Mouse (Mus musculus) heart, adult 11 months (tissue): ENCODE measurements at regions not wholly inside any gene's neighbourhood (a gene's known extent, or its start where the extent isn't known, plus 50 kb on each side); places are given as distances from the start of the nearest gene placed in this dataset.
A peak's percentile ranks its signal among the peaks of the same experiment; 100 is the strongest.

Source experiments
- DNase-seq: peaks from one replicate; pipeline ENCODE4 v3.0.0; 2022

DNA sequence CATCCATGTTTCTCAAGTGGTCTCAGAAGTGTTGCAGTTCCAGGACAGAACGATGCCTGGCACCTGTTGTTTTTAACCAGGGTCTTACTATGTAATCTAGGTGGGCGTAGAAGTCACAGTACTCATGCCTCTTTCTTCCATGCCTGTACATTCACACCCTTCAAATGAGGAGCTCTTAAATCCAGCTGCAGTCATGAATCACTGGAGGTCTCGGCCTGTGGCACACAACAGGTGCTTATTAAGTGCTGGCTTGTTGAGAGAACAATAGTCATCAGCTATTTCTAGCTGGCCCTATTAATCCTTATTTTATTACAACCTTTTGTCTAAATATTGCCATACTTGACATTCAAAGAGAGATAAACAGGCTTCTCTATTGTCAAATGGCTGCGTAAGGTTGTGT is 157.8 kb downstream of the Ube2e3 start:
- no peak for DNase-seq

DNA sequence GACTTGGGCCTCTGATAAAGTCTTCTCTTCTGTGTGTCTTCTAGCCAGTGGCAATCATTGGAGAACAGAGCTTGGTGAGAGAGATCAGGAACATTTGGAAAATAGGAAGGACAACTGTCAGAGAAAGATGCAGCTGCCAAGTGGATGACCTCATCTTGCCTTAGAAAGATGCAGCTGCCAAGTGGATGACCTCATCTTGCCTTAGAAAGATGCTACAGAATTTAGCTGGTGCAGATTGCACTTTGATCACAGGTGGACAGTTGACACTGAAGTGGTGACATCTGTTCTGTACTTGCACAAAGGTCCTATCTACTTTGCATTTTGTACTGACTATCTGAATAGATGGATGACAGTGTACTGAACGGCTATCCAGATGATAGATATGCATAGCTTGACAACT is 163.1 kb downstream of the Ube2e3 start:
- no peak for DNase-seq

DNA sequence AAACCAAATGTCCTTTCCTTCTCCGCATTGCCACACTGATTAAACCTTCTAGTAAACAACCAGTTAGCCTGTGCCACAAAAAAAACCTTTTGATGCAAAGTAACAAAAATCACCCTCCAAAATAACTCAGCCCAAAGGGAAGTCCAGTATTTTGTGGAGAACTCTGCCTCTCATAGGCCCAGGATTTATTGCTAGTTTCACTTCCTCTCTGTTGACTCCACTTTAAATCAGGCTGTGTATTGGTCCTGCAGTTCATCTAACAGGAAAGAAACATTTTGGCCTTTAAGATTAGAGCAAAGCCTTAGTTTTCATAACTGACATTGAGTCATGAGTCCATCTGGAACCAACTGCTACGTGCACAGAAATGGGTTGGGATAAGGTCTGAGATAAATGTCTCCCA is 168.4 kb downstream of the Ube2e3 start:
- DNase-seq, result no peak

DNA sequence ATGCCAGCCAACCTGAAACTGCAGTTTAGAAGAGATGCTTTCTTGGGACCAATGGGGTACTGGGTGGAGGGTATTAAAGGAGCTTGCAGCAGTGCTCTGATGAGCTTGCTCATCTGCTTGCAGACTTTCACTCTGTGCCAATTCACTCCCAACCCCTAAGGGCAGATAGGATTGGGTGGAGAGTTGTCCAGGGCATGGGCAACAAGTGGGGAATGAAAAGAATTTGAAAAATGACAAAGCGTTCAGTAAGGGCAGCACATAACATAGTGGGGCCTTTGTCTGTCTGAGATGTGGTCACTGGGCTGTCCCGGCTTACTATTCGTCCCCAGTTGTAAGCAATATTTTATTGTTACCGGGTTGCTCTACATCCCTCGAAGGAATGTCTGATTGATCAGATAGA is 170.7 kb downstream of the Ube2e3 start:
- DNase-seq, result peak; percentile 82

DNA sequence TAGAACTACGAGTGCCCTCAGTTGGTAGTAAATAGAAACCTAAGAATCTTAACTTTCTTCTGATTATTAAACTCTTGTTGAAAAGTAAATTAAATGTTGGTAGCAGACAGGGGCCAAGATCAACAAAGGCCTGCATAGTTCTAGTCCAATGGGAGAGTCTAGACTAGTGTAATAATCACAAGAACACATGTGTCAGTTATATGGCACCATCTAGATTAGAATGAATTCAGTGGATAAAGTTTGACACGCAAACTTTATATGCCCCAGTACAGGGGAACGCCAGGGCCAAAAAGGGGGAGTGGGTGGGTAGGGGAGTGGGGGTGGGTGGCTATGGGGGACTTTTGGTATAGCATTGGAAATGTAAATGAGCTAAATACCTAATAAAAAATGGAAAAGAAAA is 176.9 kb downstream of the Ube2e3 start:
- DNase-seq, result peak; percentile 10

DNA sequence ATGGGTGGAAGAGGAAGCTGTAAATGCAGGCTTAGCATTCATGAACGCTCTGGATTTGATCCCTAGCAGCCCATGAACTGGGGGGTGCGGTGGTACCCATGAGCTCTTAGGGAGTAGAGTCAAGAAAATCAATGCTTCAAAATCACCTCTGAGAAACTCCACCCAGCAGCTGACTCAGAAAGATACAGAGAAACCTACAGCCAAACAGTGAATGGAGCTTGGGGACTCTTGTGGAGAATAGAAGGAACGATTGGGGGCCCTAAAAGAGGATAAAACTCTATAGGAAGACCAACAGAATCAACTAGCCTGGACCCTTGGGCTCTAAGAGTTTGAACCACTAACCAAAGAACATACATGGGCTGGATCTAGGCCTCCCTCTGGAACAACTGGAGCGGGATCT is 177.6 kb downstream of the Ube2e3 start:
- peak; percentile 10 for DNase-seq

DNA sequence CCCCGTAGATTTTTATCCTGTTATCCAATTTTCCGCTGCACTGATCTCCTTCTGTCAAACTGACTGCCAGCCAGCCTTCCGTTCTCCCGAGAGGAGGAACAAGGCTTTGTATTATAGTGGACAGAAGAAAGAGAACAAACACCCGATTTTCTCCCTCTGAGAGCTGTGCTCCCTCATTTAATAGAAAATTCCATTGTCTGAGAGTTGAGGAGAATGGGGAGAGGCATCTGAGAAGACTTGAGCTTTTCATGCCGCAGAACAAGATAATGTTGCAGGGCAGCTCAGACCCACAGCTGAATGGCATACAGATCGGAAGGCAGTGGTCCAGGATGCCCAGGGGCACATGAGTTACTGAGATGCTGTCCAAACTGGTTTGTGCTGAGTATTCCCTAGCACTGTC is 180.1 kb downstream of the Ube2e3 start:
- no peak for DNase-seq

DNA sequence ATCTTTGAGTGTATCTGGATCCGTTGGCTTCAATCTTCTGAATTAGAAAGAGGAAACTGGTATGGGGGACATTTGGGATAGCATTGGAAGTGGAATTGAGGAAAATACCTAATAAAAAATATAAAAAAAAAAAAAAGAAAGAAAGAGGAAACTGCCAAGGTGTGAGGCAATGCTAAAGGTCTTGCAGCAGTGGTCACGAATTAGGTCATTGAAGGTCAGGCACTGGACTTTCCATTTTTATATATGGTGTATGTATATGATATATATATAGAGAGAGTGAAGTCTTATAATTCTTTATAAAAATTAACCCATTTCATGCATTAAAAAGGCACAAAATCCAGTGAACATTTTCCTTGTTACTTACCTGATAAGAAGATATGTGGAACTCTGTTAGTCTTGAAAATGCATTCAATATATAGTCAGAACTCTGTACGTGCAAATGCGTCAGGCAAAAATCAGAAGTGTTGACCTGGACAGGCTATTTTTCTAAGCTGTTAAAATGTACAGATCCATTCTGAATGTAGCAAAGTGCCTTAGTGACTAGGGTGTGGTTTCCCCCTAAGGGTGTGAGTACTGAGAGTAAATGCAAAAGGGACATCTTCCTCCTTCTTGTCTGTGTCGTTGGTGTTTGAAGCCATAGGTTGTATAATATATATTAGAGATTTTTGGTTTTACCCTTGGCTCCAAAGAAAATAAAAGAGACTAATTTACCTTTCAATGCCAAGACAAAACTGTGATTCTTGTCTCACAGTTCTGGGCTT is 181.0 kb downstream of the Ube2e3 start:
- no peak for DNase-seq

DNA sequence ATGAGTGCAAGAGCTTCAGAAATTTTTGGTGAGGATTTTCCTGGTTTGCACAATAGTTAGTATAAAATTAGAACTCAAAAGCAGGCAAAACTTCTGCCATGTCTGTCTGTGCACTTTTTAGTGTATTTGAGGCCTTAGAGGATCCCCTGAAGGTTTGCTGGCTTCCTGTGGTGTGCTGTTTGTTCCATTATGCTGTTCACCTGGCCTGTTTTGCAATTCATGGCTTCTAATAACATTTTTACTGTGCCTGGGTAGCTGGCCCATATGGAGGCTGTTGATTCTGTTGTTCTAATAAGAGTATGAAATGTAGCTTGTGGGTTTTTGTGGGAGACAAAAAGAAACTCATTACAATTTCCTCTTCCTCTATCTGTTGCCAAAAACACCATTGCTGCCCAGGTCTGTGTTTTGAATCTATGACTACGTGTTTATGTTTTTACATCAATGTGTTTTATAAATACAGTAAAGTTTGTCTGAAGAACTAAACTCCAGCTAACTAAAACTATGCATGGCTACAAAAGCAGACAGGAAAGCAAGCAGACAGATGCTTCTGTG is 182.6 kb downstream of the Ube2e3 start:
- DNase-seq, result no peak

DNA sequence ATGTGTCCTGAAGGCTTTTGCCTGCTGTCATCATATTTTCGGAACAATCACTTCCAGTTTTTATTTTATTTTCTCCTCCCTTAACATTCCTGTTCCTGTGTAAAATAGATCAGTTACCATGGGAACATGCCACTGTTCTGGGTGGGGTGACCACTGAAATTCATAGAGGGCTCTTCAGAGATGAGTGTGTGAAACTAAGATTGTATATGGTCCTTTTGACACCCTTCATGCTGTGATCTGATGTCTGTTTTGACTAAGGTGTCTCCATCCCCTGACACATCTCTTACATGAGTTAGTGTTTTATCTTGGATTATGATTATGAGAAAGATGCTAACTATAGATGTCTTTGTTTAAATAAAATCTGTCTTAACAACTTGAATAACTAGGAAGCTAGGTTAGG is 184.3 kb downstream of the Ube2e3 start:
- DNase-seq, result no peak

DNA sequence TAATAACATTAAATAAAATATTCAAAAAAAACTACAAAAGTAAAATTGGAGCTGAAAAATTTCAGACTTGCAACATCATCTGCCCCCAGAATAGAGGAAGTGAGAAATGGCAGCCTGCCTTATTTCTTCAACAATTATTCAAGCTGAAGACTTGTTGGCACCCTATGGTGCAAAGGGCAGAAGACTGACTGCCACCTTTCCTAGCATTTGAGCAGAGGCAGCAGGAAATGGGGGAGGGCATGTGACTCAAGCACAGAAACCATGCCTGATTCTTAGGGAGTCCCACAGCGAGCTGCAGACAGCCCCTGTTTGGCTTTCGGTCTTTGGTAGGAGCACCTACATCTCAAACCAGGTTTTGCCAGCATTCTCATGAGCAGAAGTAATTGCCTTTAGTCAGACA is 188.2 kb downstream of the Ube2e3 start:
- peak; percentile 92 for DNase-seq

DNA sequence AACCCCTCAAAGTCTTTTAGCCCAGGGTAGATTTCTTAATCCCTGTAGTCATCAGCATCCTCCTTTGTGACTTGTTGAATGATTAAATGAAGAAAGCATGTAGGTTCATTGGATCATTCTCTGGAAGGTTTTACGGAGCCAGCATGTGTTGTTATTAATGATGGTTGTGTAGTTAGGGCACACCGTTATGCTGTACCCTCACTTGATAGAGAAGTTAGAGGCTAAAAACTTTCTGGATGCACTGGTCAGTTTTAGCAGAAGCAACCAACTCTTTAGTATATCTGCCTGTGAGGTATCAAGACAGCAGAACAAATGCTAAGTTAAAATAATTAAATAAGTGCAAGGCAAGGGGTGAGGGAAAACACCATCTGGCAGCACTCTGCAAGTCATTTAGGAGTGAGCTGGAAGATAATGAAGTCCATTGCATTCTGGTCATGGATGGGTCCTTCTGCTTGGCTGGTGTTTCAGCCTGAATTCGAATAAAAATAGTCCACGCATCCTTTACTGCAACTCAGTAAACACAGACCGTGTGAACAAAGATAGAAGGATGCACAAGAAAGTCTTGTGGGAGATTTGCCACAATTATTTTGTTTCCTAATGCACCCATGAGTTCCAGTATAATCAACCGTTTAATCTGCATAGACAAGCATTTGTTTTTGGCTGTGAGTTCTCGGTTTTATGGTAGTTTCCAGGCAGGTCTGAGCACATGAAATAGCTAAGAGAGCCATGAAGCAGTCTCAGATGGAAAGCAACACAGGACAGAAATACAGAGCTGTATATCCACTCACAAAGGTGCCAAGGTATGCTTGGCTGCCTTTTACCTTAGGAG is 191.4 kb downstream of the Ube2e3 start:
- no peak for DNase-seq

DNA sequence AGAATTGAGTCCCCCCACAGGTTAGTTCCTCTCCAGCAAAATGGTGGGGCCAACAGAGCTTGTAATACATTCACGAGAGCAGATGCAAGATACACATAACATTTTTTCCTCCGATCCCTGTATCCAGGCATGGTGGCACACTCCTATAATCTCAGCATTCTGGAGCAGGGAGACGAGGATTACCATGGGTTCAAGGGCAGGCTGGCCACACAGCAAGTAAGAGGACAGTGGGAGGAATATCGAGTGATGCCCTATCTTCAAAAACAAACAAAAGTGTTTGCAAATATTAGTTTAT is 192.0 kb downstream of the Ube2e3 start:
- no peak for DNase-seq

DNA sequence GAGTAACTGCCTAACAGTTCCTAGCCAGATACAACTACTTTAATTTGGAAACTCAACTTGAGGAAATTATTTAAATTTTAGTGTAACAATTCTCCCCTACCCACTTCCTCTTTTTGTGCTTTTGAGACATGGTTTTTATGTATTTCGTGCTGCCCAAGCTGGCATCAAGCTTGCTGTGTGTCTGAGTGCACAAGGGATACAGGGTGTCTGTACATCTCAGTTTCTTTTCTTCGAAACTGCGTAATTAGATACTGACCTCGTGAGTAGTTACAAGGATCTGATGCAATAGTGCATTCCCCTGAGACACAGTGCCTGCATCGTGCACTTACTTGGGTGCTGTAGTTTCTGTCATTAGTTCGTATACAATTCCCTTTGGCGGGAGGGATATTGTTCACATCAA is 192.4 kb downstream of the Ube2e3 start:
- DNase-seq, result no peak

DNA sequence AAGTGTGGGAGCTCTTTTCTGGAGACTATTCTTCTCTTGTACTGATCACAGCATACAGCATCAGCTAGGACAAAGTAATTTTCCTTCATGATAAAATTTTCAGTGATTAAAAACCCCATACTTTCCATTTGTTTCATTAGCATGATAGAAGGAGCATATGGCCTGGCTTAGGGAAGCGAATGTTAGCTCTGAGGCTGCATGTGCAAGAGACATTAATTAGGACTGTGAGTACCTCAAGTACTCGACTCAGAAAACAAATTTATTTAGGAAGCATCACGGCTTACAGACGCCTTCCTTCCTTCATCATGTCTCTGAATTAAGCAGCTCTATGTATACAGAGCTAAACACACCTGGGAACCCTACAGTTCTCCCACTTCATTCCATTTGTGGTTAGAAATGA is 193.6 kb upstream of the Itga4 start:
- no peak for DNase-seq

DNA sequence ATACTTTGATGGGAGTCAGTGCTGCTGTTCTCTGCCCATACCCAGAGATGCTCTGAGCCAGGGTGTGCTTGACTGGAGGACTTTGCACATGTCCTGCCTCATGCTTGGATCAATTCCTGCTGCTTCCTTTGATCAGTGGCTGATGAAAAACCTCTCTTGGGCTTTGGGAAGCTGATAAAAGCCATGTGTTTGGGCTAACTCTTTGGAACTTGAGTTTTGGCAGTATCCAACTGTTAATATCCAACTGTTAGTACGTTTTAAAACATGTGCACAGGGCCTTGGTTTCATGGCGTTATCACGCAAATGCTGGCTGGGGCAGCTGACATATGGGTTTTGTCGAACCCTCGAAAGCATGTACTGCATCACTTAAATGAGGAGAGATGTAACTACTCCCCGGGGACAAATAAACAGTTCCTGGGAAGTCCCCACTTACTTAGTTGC is 193.0 kb upstream of the Itga4 start:
- peak; percentile 93 for DNase-seq

DNA sequence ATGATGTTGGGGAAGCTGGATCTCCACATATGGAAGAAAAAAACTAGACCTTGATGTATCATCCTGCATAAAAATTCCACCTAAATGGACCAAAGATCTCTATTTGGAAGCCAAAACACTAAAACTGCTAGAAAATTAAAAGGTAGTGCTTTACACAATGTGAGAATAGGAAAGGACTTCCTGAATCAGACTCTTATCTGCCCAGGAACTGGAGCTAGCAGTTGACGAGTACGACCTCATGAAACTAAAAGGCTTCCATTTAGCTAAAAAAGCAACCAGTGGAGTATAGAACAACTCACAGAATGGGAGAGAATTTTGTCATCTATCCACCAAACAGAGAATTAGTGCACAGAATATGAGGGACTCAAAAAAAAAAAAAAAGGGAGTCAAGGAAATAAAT is 191.6 kb upstream of the Itga4 start:
- DNase-seq, result no peak

DNA sequence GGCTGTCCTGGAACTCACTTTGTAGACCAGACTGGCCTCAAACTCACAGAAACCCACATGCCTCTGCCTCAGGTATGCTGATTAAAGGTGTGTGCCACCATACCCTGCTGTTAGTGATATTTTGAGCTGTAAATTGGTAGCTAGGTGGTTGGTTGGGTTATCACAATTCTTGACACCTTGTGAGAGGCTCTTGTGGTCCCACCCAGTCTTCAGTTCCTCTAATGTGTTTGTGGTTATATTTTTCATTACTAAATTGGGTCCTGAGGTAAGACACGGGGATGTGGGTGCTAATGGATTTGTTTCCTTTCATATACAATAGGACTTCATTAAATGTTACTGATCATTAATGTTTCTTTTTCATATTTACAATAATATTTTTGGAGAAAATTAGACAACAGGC is 189.9 kb upstream of the Itga4 start:
- no peak for DNase-seq

DNA sequence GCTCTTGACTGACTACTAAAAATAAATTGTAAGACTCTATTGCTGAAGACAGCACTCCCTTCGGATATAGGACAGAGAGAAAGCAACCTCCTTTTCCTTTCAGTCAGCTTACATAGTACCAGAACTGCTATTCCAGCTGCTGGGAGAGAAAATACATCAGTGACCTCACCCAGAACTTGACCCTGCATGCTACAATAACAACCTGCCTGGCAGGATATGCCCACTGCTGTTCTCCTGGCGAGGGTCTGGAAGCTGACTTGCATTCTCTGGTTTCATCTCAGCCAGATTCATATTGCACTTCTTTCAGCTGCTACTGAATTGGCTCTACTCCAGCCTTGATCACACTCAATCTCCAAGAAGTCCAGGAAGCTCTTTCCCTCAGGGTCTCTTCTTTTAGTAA is 179.1 kb upstream of the Itga4 start:
- DNase-seq, result no peak

DNA sequence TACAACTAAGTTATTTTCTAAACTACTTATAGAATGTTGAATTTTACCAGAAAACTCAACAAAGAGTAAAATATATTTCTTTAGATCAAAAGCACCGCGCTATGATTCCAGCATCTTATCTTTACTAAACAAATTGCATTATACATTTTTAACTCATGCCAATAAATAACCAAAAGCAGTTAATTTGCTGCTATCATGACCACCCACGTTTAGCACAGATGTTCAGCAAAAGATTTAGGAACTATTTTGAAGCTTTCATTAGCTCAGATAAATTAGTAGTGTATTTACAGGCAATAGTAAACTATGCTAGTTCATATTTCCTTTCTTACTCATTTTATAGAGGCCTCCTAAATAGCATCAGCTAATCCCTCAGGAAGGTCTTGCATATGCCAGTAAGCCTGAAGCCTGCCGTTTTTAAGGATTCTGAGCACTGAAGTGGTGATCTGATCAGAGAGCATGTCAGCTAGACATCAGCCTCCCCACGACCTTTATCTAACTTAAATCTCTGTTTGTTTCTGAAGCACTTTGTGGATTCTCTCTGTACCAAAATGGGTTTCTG is 176.3 kb upstream of the Itga4 start:
- DNase-seq, result no peak

DNA sequence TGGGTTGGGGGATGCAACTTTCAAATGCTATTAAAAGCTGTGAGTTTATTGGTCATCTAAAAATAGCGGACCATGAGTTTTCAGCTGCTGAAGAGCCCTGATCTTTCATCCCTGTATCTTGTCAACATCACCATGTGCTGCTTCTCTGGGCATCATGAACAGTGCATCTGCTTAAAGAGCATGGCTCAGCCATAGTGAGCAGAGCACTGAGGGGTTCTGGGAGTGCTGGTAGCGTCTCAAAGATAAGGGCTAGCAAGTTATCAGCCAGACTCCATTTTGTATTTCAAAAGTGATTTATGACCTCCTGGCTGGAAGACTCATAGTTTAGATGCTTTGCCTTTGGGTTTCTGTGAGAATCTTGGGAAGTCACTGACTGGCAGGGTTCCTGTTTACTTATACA is 173.5 kb upstream of the Itga4 start:
- no peak for DNase-seq

DNA sequence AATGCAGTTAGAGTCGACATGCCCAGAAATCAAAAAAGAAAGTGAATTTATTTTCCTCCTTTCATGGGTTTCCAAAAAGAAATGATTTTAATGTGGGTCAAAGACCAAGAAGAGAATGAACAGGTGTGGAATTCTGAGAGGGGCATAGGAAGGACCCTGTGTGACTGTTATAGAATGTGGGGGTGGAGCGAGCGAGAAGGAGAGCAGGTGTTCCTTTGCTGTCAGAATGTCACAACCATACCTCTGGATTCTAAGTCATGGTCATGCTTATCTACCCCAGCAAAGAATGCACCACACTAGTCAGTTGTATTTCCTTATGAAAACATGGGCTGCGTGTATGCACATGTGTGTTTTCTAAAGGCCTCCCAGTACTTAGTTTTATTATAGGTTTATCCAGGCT is 168.9 kb upstream of the Itga4 start:
- DNase-seq, result no peak

DNA sequence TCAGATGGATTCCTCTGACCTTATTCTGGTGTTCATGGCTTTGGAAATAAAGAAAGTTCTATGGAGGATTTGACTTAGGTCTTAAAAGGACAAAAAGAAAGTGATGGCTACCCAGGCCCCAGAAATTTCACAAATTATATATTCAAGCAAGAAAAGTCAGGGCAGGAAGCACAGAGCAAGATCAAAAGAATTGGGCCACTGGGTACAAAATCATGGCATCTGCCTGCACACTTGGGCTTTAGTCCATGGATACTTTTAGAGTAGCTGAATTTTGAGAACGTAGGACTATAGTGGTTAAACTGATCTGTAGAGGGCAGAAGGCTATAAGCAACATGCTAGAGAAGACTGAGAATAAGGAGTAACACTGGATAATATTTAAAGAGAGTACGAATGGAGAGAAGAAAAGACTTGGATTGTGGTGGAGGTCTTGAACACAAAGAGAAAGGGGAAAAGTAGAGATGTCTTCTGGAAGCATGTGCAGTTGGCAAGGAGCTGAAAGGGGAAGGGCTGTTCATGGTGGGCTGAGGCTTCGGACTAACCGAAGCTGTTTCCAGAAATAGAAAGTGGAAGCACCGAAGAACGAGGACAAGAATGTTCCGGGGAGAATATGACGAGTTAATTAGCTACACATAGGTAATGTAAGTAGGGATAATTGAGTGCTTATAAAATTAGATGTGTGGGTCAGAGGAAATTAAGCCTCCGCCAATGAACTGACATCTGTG is 168.2 kb upstream of the Itga4 start:
- DNase-seq, result no peak
